Mouse (Mus musculus) urinary bladder, adult 18-20 months (tissue): ENCODE data around the gene Lta.
"Not testable (repeated sequence)": the region's sequence is repeated elsewhere in the genome, so short reads cannot be mapped to it uniquely, and the experiment has no call there.

Experiments used
- DNase-seq, 2 experiments: peaks; one replicate each; pipeline ENCODE4 v3.0.0; 2022; ENCODE audit warnings: low spot score in 2 of 2, mixed read lengths in 2 of 2

Gene Lta

GRCm38 (mm10) chr17:35240384-35241304 lies 35.5 kb upstream of the Lta start:
- no peak for DNase-seq

- no peak for DNase-seq
Observed at GRCm38 (mm10) chr17:35239700-35240099, 34.5 kb upstream of the Lta start.

- DNase-seq = no peak
Observed at GRCm38 (mm10) chr17:35237504-35237903, 32.4 kb upstream of the Lta start.

- DNase-seq = no peak
Observed at GRCm38 (mm10) chr17:35236996-35237395, 31.8 kb upstream of the Lta start.

- DNase-seq = peak; percentile 91 to 99
Observed at GRCm38 (mm10) chr17:35236390-35236746, 31.2 kb upstream of the Lta start.

GRCm38 (mm10) chr17:35235614-35236389 lies 30.7 kb upstream of the Lta start, which contains the start of gene Nfkbil1:
Gene Nfkbil1 (minus strand): TSS chr17:35235792.
- DNase-seq = peak; percentile 69 to 87

- no peak for DNase-seq
Observed at GRCm38 (mm10) chr17:35234903-35235302, 29.8 kb upstream of the Lta start.

GRCm38 (mm10) chr17:35234090-35234489 lies 28.9 kb upstream of the Lta start:
- not testable (repeated sequence) for DNase-seq

GRCm38 (mm10) chr17:35233114-35233980 lies 28.2 kb upstream of the Lta start, which contains the start of gene Atp6v1g2:
Gene Atp6v1g2 (plus strand): TSS chr17:35233660.
- no peak for DNase-seq

GRCm38 (mm10) chr17:35232659-35233058 lies 27.5 kb upstream of the Lta start:
- no peak for DNase-seq

- DNase-seq = peak; percentile 65 to 74
Observed at GRCm38 (mm10) chr17:35232043-35232442, 26.9 kb upstream of the Lta start.

- no peak for DNase-seq
Observed at GRCm38 (mm10) chr17:35231022-35231421, 25.9 kb upstream of the Lta start.

GRCm38 (mm10) chr17:35226561-35227046 lies 21.5 kb upstream of the Lta start:
- no peak for DNase-seq

- DNase-seq = no peak
Observed at GRCm38 (mm10) chr17:35225456-35225855, 20.3 kb upstream of the Lta start.

GRCm38 (mm10) chr17:35224641-35225040 lies 19.5 kb upstream of the Lta start:
- no peak for DNase-seq

GRCm38 (mm10) chr17:35222299-35222698 lies 17.1 kb upstream of the Lta start:
- no peak for DNase-seq

GRCm38 (mm10) chr17:35220156-35220952 lies 15.2 kb upstream of the Lta start, which contains the start of gene Gm16181:
Gene Gm16181 (plus strand): TSS chr17:35220834.
- DNase-seq = no peak

GRCm38 (mm10) chr17:35219601-35220041 lies 14.5 kb upstream of the Lta start:
- no peak for DNase-seq

GRCm38 (mm10) chr17:35218516-35219193 lies 13.5 kb upstream of the Lta start:
- DNase-seq = no peak

- no peak for DNase-seq
Observed at GRCm38 (mm10) chr17:35213071-35213470, 7.9 kb upstream of the Lta start.
